Mouse (Mus musculus) thymus, postnatal 4 days (tissue): Measurements from ENCODE around the gene Mex3d.
"Not testable (repeated sequence)": the region's sequence is repeated elsewhere in the genome, so short reads cannot be mapped to it uniquely, and the experiment has no call there.

Experiments used
- DNase-seq: peaks from one replicate; pipeline ENCODE4 v3.0.0; 2021

The Mex3d gene

DNA sequence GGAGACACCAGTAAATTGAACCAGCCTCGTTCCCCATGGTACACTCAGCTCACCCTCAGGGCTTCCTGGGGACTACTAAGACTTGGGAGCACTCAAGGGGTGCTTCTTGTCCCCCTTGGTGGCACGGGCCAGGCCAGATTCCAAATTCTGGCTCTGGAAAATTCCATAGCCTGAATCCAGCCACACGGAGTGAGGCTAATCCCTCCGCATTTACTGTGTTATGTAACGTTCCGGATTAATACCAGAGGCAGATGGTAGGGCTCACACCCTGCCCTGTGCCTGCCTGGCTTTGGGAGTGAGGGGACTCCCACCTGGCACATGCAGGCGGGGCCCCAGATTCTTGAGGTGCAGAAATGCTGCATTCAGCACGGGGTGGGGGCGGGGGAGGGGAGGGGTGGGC lies 32.0 kb downstream of the Mex3d start:
- no peak for DNase-seq

DNA sequence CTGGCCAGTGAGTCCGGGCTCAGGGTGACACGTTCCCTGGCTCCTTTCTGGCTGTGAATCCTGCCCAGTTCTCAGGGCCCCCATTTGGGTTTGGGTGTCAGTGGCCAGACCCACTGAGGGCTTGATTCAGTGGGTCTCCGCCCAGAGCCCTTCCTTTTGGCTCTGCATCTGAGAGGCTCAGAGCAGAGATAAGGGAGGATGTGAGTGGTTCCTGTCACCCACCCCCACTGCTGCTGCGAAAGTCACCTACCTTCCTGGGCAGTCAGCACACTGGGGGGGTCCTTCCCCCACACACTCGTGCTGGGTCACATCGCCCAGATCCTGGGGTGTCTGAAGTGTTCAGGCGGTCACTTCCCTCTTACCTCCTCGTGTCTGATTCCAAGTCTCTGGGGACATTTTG lies 34.7 kb downstream of the Mex3d start:
- no peak for DNase-seq

DNA sequence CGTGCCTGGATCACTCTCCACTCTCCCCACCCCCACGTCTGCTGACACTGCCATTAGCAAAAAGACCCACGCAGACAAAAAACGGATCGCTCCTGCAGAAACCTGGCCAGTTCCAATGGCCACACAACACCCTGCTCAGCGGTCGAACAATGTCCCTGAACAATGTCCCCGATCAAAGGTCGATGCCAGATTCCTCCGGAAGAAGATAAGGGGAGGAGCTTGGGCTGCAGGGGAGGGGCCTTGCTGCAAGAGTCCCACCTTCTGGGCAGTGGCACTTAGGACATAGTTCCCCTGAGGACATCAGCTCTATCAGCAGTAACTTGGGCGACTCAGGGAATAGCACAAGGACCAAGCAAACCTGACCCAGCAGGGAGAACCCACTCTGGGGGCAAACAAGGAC lies 35.6 kb downstream of the Mex3d start:
- no peak for DNase-seq

DNA sequence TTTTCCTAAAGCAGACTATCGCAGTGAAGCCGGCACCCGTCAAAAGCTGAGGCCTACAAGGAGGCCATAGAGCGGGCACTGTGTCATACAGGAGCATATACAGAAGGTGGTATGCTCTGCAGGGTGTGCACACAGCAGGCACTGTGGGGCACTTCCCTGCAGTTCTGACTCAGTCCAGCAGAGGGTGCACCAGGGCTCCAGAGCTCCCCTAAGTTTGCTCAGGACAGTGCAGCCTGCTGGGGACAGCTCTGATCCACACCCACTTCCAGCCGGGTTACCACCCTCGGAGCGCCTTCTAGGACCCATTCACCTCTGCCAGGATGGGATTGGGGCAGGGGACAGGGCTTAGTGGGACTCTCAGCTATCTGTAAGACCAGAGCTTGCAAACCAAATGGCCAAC lies 37.2 kb downstream of the Mex3d start:
- peak; percentile 95 for DNase-seq

- peak; percentile 30 for DNase-seq
Measured at GRCm38 (mm10) chr10:80348981-80349380, 38.5 kb downstream of the Mex3d start.

DNA sequence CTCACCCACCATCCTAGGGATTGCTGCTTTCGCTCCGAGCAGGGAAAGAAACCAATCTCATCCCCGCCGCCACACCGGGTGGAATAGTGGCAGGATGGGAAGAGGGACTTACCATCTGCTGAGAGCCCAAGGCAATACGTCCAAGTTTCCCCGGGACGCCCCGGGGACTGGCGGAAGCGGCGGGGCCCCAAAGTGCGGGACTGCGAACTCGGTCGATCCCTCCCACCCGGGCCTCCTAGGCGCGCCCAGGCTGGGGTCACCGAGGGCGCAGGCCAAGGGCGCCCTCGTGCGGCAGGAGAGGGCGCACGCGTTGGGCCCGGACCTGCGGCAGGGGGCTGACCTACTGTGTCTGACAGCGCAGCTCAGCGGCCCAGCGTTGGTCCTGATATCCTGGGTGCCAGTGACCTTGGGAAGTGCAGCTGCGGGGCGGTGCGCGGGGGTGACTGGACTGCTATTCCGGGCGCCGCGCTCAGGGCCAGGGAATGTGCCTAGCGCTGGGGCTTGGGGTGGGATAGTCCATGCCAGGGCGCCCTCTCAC lies 39.1 kb downstream of the Mex3d start, which contains the start of gene Adamtsl5:
TSS of gene Adamtsl5 (minus strand) at position 169 of the 538 bp plus-strand sequence.
- DNase-seq = peak; percentile 84

GRCm38 (mm10) chr10:80347514-80347967 lies 39.9 kb downstream of the Mex3d start:
- DNase-seq = no peak

DNA sequence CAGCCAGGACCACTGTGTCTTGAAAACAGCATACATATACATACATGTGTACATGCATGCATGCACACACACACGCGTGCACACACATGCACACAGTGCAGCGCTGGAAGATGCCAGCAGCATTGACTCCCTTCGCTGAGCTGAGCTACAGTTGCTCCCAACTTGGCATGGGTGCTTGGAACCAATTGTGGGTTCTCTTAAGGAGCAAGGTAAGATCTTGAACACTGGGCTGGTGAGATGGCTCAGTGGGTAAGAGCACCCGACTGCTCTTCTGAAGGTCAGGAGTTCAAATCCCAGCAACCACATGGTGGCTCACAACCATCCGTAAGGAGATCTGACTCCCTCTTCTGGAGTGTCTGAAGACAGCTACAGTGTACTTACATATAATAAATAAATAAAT lies 41.5 kb downstream of the Mex3d start:
- not testable (repeated sequence) for DNase-seq

- DNase-seq = peak; percentile 58
Measured at GRCm38 (mm10) chr10:80345122-80345521, 42.3 kb downstream of the Mex3d start.

- no peak for DNase-seq
Measured at GRCm38 (mm10) chr10:80344131-80344661, 43.3 kb downstream of the Mex3d start.

DNA sequence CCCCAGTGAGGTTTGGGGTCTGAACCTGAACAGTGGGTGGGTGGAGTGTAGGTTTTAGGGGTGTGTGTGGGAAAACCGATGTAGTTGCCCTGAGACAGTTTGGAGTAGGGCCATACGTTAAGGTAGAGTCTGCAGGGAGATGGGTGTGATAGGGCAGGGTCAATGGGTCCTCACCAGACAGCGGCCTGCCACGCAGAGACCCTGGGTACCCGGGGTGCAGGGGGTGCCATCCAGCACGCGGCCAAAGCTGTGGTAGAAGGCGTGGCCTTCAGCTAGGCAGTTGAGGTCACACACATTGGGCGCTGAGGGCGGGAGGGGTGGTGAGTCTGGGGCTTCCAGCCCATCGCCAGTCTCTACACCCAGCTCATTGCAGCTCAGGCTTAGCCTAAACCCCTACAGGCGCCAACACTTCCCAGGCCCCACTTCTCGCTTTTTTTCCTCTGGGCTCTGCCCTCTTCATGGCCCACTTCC lies 44.0 kb downstream of the Mex3d start:
- no peak for DNase-seq

- DNase-seq = peak; percentile 53
Measured at GRCm38 (mm10) chr10:80342749-80343424, 44.6 kb downstream of the Mex3d start.

GRCm38 (mm10) chr10:80342305-80342748 lies 45.1 kb downstream of the Mex3d start:
- no peak for DNase-seq

DNA sequence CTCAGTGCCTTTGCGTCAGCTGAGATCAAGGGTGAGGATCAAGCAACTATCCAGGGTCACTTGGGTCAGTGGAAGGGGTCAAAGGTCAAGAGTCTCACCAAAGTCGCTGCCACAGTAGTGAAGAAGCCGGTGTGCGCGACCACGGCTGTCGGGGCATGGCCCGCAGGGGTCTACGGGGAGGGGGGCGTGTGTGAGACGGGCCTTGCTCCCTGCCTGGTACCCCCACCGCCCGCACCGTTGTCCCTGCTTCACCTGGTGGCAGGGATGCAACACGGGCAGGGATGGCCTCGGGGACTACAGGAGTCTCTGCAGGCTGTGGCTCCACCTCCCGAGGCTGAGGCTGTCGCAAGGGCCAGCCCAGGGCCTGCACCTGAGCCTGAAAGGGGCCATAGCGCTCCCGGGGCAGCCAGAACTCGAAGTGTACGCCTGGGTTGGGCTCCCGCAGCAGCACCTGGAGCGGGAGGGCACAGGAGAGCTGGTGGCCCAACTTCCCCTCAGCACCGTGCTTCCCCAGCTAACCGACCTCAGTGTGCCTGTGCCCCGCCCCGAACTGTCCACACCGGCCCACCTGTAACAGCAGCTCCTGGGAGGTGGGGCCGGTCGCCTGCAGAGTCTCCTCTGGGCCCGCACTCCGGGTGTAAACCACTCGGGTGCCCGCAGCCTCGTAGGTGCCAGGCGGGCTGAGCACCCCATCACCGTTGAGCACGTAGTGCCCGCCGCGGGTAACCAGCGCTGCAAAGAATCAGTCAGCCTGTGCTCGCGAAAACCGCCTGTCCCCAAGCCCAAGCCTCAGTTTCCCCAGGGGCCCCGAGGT lies 45.8 kb downstream of the Mex3d start:
- DNase-seq = peak; percentile 35

- no peak for DNase-seq
Measured at GRCm38 (mm10) chr10:80341026-80341425, 46.4 kb downstream of the Mex3d start.

- DNase-seq = peak; percentile 91
Measured at GRCm38 (mm10) chr10:80339941-80340750, 47.3 kb downstream of the Mex3d start.

DNA sequence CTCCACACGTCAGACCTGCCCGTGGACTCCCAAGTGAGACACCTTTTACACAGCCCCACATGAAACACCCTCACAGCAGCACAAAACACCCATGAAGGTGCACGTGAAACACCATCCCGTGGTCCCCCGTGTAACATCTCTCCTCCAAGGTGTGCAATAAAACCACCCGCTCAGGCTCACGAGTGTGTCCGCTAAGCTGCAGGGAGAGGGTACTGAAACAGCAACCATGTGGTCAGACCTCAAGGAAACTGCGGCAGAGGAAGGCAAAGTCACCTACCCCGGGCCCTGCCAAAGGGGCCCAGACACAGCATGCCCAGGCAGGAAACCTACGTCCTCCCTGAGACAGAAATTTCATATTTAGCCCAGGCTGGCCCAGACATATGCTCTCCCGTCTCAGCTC lies 51.2 kb downstream of the Mex3d start:
- no peak for DNase-seq

GRCm38 (mm10) chr10:80332525-80332989 lies 54.9 kb downstream of the Mex3d start:
- DNase-seq = no peak

GRCm38 (mm10) chr10:80331636-80332524 lies 55.6 kb downstream of the Mex3d start:
- no peak for DNase-seq

DNA sequence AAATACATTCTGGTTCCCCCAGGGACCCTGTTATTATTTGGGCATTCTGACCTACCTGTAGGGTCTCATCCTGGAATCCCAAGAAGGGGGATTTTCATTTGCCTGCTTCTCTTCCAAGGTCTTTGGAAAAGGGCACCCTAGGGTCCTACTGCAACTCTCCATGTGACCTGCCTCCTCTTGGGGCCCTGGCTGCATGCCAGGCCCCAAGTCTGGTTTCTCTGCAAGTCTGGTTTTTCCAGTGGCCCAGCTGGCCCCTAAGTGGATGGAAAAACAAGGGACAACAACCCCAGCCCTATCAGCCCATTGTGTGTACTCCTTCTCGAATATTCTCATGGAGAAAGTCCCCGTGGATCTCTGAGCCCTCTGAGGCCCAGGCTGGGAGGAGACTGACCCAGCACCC lies 56.6 kb downstream of the Mex3d start:
- DNase-seq = no peak
